Mouse (Mus musculus): ENCODE measurements around the gene Pip5k1b. TPM values are rescaled to one million over a fixed set of nuclear protein-coding genes. Genes with fewer than 3 reads are reported as not detected.

Gene Pip5k1b
- polyA plus RNA-seq, 1 experiment, result 36.3 TPM

GRCm38 (mm10) chr19:24491824-24492223, 63.8 kb downstream of the Pip5k1b start:
- no peak overlapping the region for H3K27ac ChIP-seq (ENCODE audit: insufficient read depth, low read length)
- H3K4me3 ChIP-seq (replicated peaks; ENCODE audit: insufficient read depth, low read depth, low read length), result no peak overlapping the region
- H3K4me1 ChIP-seq (ENCODE audit: control insufficient read depth, insufficient read depth, low read length), result peaks cover 3% of the 10 kb centered on the region; the same call in 1 of the 2 replicates
- H3K27me3 ChIP-seq (ENCODE audit: control insufficient read depth, insufficient read depth, low read length), result no peaks in the 10 kb centered on the region
- no peak for TF ChIP-seq CTCF (IDR thresholded peaks at IDR 0.05; ENCODE audit: borderline replicate concordance, insufficient read depth, low read depth, low read length)
- no peak for DNase-seq
- 53% methylated on average over 3 of the region's 3 CpGs for WGBS

GRCm38 (mm10) chr19:24490275-24490674, 65.4 kb downstream of the Pip5k1b start:
- no peaks in the 10 kb centered on the region for H3K27me3 ChIP-seq (ENCODE audit: control insufficient read depth, insufficient read depth, low read length)
- no peak overlapping the region for H3K4me3 ChIP-seq (replicated peaks; ENCODE audit: insufficient read depth, low read depth, low read length)

GRCm38 (mm10) chr19:24486433-24487296, 69.0 kb downstream of the Pip5k1b start:
- Histone ChIP-seq H3K27me3 (ENCODE audit: control insufficient read depth, insufficient read depth, low read length) (no peaks in the 10 kb centered on the region), H3K4me3 (replicated peaks; ENCODE audit: insufficient read depth, low read depth, low read length) (no peak overlapping the region), H3K27ac (ENCODE audit: insufficient read depth, low read length) (no peak overlapping the region), H3K4me1 (ENCODE audit: control insufficient read depth, insufficient read depth, low read length) (no peaks in the 10 kb centered on the region; the same call in 1 of the 2 replicates)
- TF ChIP-seq POLR2A (IDR thresholded peaks at IDR 0.05; ENCODE audit: borderline replicate concordance, insufficient read depth, low read length), result no peak
- no peak for TF ChIP-seq CTCF (IDR thresholded peaks at IDR 0.05; ENCODE audit: borderline replicate concordance, insufficient read depth, low read depth, low read length)
- WGBS, result 80% methylated on average over 8 of the region's 8 CpGs
- DNase-seq, result no peak

More at GRCm38 (mm10) chr19:24490275-24490674, 65.4 kb downstream of the Pip5k1b start:
- 86% methylated on average over 5 of the region's 5 CpGs for WGBS
- no peak for TF ChIP-seq CTCF (IDR thresholded peaks at IDR 0.05; ENCODE audit: borderline replicate concordance, insufficient read depth, low read depth, low read length)
- no peak for TF ChIP-seq POLR2A (IDR thresholded peaks at IDR 0.05; ENCODE audit: borderline replicate concordance, insufficient read depth, low read length)
- peaks cover 3% of the 10 kb centered on the region; the same call in 1 of the 2 replicates for H3K4me1 ChIP-seq (ENCODE audit: control insufficient read depth, insufficient read depth, low read length)
- no peak overlapping the region for H3K27ac ChIP-seq (ENCODE audit: insufficient read depth, low read length)
- no peak for DNase-seq

GRCm38 (mm10) chr19:24484612-24485194, 71.0 kb downstream of the Pip5k1b start:
- no peak overlapping the region for H3K4me3 ChIP-seq (replicated peaks; ENCODE audit: insufficient read depth, low read depth, low read length)
- H3K27ac ChIP-seq (ENCODE audit: insufficient read depth, low read length), result no peak overlapping the region
- H3K27me3 ChIP-seq (ENCODE audit: control insufficient read depth, insufficient read depth, low read length), result no peaks in the 10 kb centered on the region
- TF ChIP-seq CTCF (IDR thresholded peaks at IDR 0.05; ENCODE audit: borderline replicate concordance, insufficient read depth, low read depth, low read length) (no peak), POLR2A (IDR thresholded peaks at IDR 0.05; ENCODE audit: borderline replicate concordance, insufficient read depth, low read length) (no peak)
- no peaks in the 10 kb centered on the region; the same call in 1 of the 2 replicates for H3K4me1 ChIP-seq (ENCODE audit: control insufficient read depth, insufficient read depth, low read length)
- 57% methylated on average over 4 of the region's 4 CpGs for WGBS
- DNase-seq, result no peak

- Histone ChIP-seq H3K27ac (ENCODE audit: insufficient read depth, low read length) (no peak overlapping the region), H3K4me1 (ENCODE audit: control insufficient read depth, insufficient read depth, low read length) (no peaks in the 10 kb centered on the region), H3K27me3 (ENCODE audit: control insufficient read depth, insufficient read depth, low read length) (no peaks in the 10 kb centered on the region), H3K4me3 (replicated peaks; ENCODE audit: insufficient read depth, low read depth, low read length) (no peak overlapping the region)
- TF ChIP-seq CTCF (IDR thresholded peaks at IDR 0.05; ENCODE audit: borderline replicate concordance, insufficient read depth, low read depth, low read length), result no peak
- TF ChIP-seq POLR2A (IDR thresholded peaks at IDR 0.05; ENCODE audit: borderline replicate concordance, insufficient read depth, low read length), result no peak
- no peak for DNase-seq
- WGBS, result 73% methylated on average over 2 of the region's 2 CpGs
These were observed 74.8 kb downstream of the Pip5k1b start for GRCm38 (mm10) chr19:24480916-24481315.

- Histone ChIP-seq H3K4me1 (ENCODE audit: control insufficient read depth, insufficient read depth, low read length) (peaks cover 4% of the 10 kb centered on the region; the same call in 1 of the 2 replicates), H3K27me3 (ENCODE audit: control insufficient read depth, insufficient read depth, low read length) (no peaks in the 10 kb centered on the region), H3K27ac (ENCODE audit: insufficient read depth, low read length) (peak within 1 kb of the TSS; percentile 76), H3K4me3 (replicated peaks; ENCODE audit: insufficient read depth, low read depth, low read length) (peak within 1 kb of the TSS; percentile 84)
- DNase-seq, result peak; percentile 91 to 92
- TF ChIP-seq CTCF (IDR thresholded peaks at IDR 0.05; ENCODE audit: borderline replicate concordance, insufficient read depth, low read depth, low read length) (no peak), POLR2A (IDR thresholded peaks at IDR 0.05; ENCODE audit: borderline replicate concordance, insufficient read depth, low read length) (peak; percentile 68; the same call in 1 of the 2 replicates)
- under 1% methylated on average over 92 of the region's 92 CpGs for WGBS
These were observed 78.5 kb downstream of the Pip5k1b start, which contains the start of gene Fam122a for GRCm38 (mm10) chr19:24476929-24477882. Fam122a (minus strand) TSS chr19:24477356.

- peak overlapping the region; percentile 84 for H3K4me3 ChIP-seq (replicated peaks; ENCODE audit: insufficient read depth, low read depth, low read length)
- peaks cover 4% of the 10 kb centered on the region; the same call in 1 of the 2 replicates for H3K4me1 ChIP-seq (ENCODE audit: control insufficient read depth, insufficient read depth, low read length)
- 1% methylated on average over 11 of the region's 11 CpGs for WGBS
- no peak for DNase-seq
- peak overlapping the region; percentile 74; the same call in 1 of the 2 replicates for H3K27ac ChIP-seq (ENCODE audit: insufficient read depth, low read length)
- no peaks in the 10 kb centered on the region for H3K27me3 ChIP-seq (ENCODE audit: control insufficient read depth, insufficient read depth, low read length)
- no peak for TF ChIP-seq CTCF (IDR thresholded peaks at IDR 0.05; ENCODE audit: borderline replicate concordance, insufficient read depth, low read depth, low read length)
- no peak for TF ChIP-seq POLR2A (IDR thresholded peaks at IDR 0.05; ENCODE audit: borderline replicate concordance, insufficient read depth, low read length)
These were observed 79.2 kb downstream of the Pip5k1b start for GRCm38 (mm10) chr19:24476461-24476860.

Measured in cerebellum, adult 2 months (tissue).